In genomic region chr5:96258210-96258609, GRCm38 (mm10) we compare ENCODE assay signal across 28 mouse cellular contexts. TPM values are rescaled to one million over a fixed set of nuclear protein-coding genes. Genes with fewer than 3 reads are reported as not detected.
A peak's percentile ranks its signal among the peaks of the same experiment; 100 is the strongest.
DNase-seq lines count a peak whose midpoint lies in the region; ATAC-seq and TF ChIP-seq lines count a peak whose summit lies in the region.
"Had no signal": no experiment of that assay in that cellular context is flagged by ENCODE, and none has a peak within 500 bp of the region (broad histone marks: within the 10 kb centered on the region; RNA-seq: fewer than 3 reads in every experiment).

No protein-coding gene starts in this region.

- 81% methylated on average over 5 of the region's 5 CpGs for WGBS in embryonic facial prominence, embryonic 14.5 days
- 92% methylated on average over 5 of the region's 5 CpGs for WGBS in embryonic facial prominence, embryonic 10.5 days

- TF ChIP-seq CTCF in brain, embryonic 14.5 days (IDR thresholded peaks at IDR 0.05; ENCODE audit: borderline replicate concordance, extremely low read depth, insufficient read depth, insufficient read length): no peak

- H3K4me2 ChIP-seq in embryonic facial prominence, embryonic 14.5 days (ENCODE audit: low read depth, low read length): no peak overlapping the region
- no peak overlapping the region for H3K4me2 ChIP-seq in myocyte (ENCODE audit: low read depth)
- H3K4me2 ChIP-seq: embryonic facial prominence, embryonic 12.5 days; embryonic facial prominence, embryonic 15.5 days; forebrain, embryonic 12.5 days had no signal

- peak; percentile 59 for DNase-seq in embryonic facial prominence, embryonic 14.5 days (ENCODE audit: low spot score)
- no peak for DNase-seq in embryonic facial prominence, embryonic 10.5 days (ENCODE audit: low spot score)
- DNase-seq in brain, embryonic 14.5 days (ENCODE audit: low read depth): peak; percentile 2
- no peak for DNase-seq in layer of hippocampus, adult 18-20 months (ENCODE audit: low spot score in 2 of 2)
- DNase-seq: adrenal gland, adult 8-10 months; adrenal gland, postnatal 14 days; adrenal gland, postnatal 36 days; B cell, adult 2 months; cerebellum, adult 11 months; cerebellum, adult 18-20 months; cerebellum, adult 8-10 months; cerebellum, adult 9-11 months; cerebellum, postnatal 14 days; cerebellum, postnatal 36 days; embryo, embryonic 11 days; forebrain, postnatal 0 days had no signal

- peaks cover 7% of the 10 kb centered on the region for H3K36me3 ChIP-seq in embryonic facial prominence, embryonic 14.5 days (ENCODE audit: control insufficient read depth, insufficient read depth, low read length)
- H3K36me3 ChIP-seq in embryonic facial prominence, embryonic 10.5 days (replicated peaks): peaks cover 15% of the 10 kb centered on the region
- no peaks in the 10 kb centered on the region for H3K36me3 ChIP-seq in myocyte (ENCODE audit: control insufficient read depth, insufficient read depth)

- no peaks in the 10 kb centered on the region for H3K4me1 ChIP-seq in embryonic facial prominence, embryonic 14.5 days (ENCODE audit: control insufficient read depth, insufficient read depth, low read length)
- H3K4me1 ChIP-seq in embryonic facial prominence, embryonic 10.5 days: no peaks in the 10 kb centered on the region
- H3K4me1 ChIP-seq: embryonic facial prominence, embryonic 12.5 days; embryonic facial prominence, embryonic 15.5 days; forebrain, embryonic 10.5 days; forebrain, embryonic 12.5 days had no signal

- ATAC-seq in embryonic facial prominence, embryonic 14.5 days (ENCODE audit: low read depth): no peak
- ATAC-seq: activated CD4-positive, CD25-positive, alpha-beta regulatory T cell, adult 4 months; CD4-positive, CD25-positive, alpha-beta regulatory T cell, adult 4 months; forebrain, embryonic 14.5 days; forebrain, postnatal 0 days; Patski had no signal

- H3K4me3 ChIP-seq in embryonic facial prominence, embryonic 14.5 days (ENCODE audit: low read depth, low read length): no peak overlapping the region
- no peak overlapping the region for H3K4me3 ChIP-seq in embryonic facial prominence, embryonic 10.5 days
- H3K4me3 ChIP-seq in myocyte: no peak overlapping the region
- H3K4me3 ChIP-seq: embryonic facial prominence, embryonic 12.5 days; embryonic facial prominence, embryonic 15.5 days; erythroblast, embryonic 14.5 days; forebrain, embryonic 10.5 days; forebrain, embryonic 12.5 days had no signal

- H3K79me2 ChIP-seq in myocyte (ENCODE audit: control insufficient read depth, insufficient read depth): no peaks in the 10 kb centered on the region

- H3K27ac ChIP-seq in embryonic facial prominence, embryonic 14.5 days (replicated peaks; ENCODE audit: low read depth, low read length): no peak overlapping the region
- no peak overlapping the region for H3K27ac ChIP-seq in embryonic facial prominence, embryonic 10.5 days (replicated peaks)
- H3K27ac ChIP-seq: embryonic facial prominence, embryonic 12.5 days; embryonic facial prominence, embryonic 15.5 days; forebrain, embryonic 10.5 days; forebrain, embryonic 12.5 days had no signal

- no peaks in the 10 kb centered on the region for H3K27me3 ChIP-seq in embryonic facial prominence, embryonic 14.5 days (replicated peaks; ENCODE audit: control insufficient read depth, insufficient read depth, low read length)
- no peaks in the 10 kb centered on the region for H3K27me3 ChIP-seq in embryonic facial prominence, embryonic 10.5 days (replicated peaks; ENCODE audit: low read depth, poor library complexity, severe bottlenecking)
- no peaks in the 10 kb centered on the region for H3K27me3 ChIP-seq in myocyte (ENCODE audit: control insufficient read depth, insufficient read depth, insufficient read length)
- H3K27me3 ChIP-seq: CH12.LX; embryonic facial prominence, embryonic 12.5 days; embryonic facial prominence, embryonic 15.5 days; forebrain, embryonic 12.5 days; Patski had no signal

- no peak for TF ChIP-seq POLR2A in brain, embryonic 14.5 days (IDR thresholded peaks at IDR 0.05; ENCODE audit: borderline replicate concordance, extremely low read depth, insufficient read depth, insufficient read length, poor library complexity, severe bottlenecking)
- TF ChIP-seq POLR2A in myocyte (IDR thresholded peaks at IDR 0.05; ENCODE audit: insufficient read length, low read depth): no peak

- no peak overlapping the region for H3ac ChIP-seq in myocyte (ENCODE audit: control insufficient read depth, insufficient read length)

- H3K9ac ChIP-seq in embryonic facial prominence, embryonic 14.5 days (ENCODE audit: low read depth, low read length): no peak overlapping the region
- H3K9ac ChIP-seq: embryonic facial prominence, embryonic 12.5 days; embryonic facial prominence, embryonic 15.5 days; forebrain, embryonic 12.5 days; forebrain, postnatal 0 days had no signal

- no peaks in the 10 kb centered on the region for H3K9me3 ChIP-seq in embryonic facial prominence, embryonic 14.5 days (ENCODE audit: control insufficient read depth, low read length)
- H3K9me3 ChIP-seq in embryonic facial prominence, embryonic 10.5 days: no peaks in the 10 kb centered on the region
- H3K9me3 ChIP-seq: embryonic facial prominence, embryonic 12.5 days; embryonic facial prominence, embryonic 15.5 days; forebrain, embryonic 10.5 days; forebrain, embryonic 12.5 days; G1E had no signal

TF ChIP-seq in myocyte, 11 proteins besides CTCF, POLR2A, EP300 and RAD21:
- TF ChIP-seq TCF3 (IDR thresholded peaks at IDR 0.05; ENCODE audit: insufficient read length, low read depth) (no peak), POLR2AphosphoS2 (IDR thresholded peaks at IDR 0.05; ENCODE audit: insufficient read length, low read depth) (no peak), SRF (IDR thresholded peaks at IDR 0.05; ENCODE audit: control insufficient read depth, insufficient read length, low read depth) (no peak), USF1 (IDR thresholded peaks at IDR 0.05; ENCODE audit: low read depth) (no peak), MYOG (IDR thresholded peaks at IDR 0.05; ENCODE audit: control insufficient read depth in 1 of 3, insufficient read depth in 1 of 3, insufficient read length in 2 of 3, low read depth in 2 of 3) (peak in 1 of 3 experiments; percentile 4), MAX (IDR thresholded peaks at IDR 0.05; ENCODE audit: low read depth) (no peak), REST (IDR thresholded peaks at IDR 0.05; ENCODE audit: insufficient read depth, insufficient read length) (no peak), MYOD1 (IDR thresholded peaks at IDR 0.05; ENCODE audit: control insufficient read depth in 1 of 3, insufficient read length in 2 of 3, low read depth in 2 of 3) (peak in 2 of 3 experiments; percentile 19 to 37), TCF12 (IDR thresholded peaks at IDR 0.05; ENCODE audit: insufficient read depth, poor library complexity, severe bottlenecking) (peak; percentile 69), E2F4 (IDR thresholded peaks at IDR 0.05; ENCODE audit: insufficient read depth) (no peak), CEBPB (IDR thresholded peaks at IDR 0.05; ENCODE audit: insufficient read depth, poor library complexity, severe bottlenecking) (no peak)

RNA-seq across cellular contexts. Expression of gene Mrpl1, which starts 48.9 kb away (rescaled TPM):
- polyA plus RNA-seq in embryonic facial prominence, embryonic 14.5 days (2014; fragmentation: Nextera tagmentation; extraction: Ambion mirVana): 18.6 and 19.0 TPM in 2 replicates
- 24.0 and 24.1 TPM in 2 replicates for polyA plus RNA-seq in embryonic facial prominence, embryonic 10.5 days (2016; fragmentation: Nextera tagmentation; extraction: Ambion mirVana)
- 9.1 and 9.3 TPM in 2 replicates for polyA plus RNA-seq in brain, embryonic 14.5 days (2012; rRNA removed)
- 7.5 TPM for polyA plus RNA-seq in myocyte (2012; fragmentation: generic; extraction: Trizol)
- 10 to 100 TPM; 14.4 to 14.9 TPM for total RNA-seq in layer of hippocampus, adult 18-20 months (2021)

Comparison
In these comparisons a context has a peak if more than half of its experiments do, and no peak if none do; other contexts are left out.
1. DNase-seq: peak in embryonic facial prominence, embryonic 14.5 days (single experiment) and brain, embryonic 14.5 days (single experiment); none in embryonic facial prominence, embryonic 10.5 days (single experiment) and layer of hippocampus, adult 18-20 months (0 of 2).